Mouse (Mus musculus) retina, embryonic 14.5 days (tissue): ENCODE results near the gene Nlrp10.

Experiments
- DNase-seq: peaks from one replicate; pipeline ENCODE4 v3.0.0-alpha.2; 2015; ENCODE audit warnings: low spot score

The Nlrp10 gene

DNA sequence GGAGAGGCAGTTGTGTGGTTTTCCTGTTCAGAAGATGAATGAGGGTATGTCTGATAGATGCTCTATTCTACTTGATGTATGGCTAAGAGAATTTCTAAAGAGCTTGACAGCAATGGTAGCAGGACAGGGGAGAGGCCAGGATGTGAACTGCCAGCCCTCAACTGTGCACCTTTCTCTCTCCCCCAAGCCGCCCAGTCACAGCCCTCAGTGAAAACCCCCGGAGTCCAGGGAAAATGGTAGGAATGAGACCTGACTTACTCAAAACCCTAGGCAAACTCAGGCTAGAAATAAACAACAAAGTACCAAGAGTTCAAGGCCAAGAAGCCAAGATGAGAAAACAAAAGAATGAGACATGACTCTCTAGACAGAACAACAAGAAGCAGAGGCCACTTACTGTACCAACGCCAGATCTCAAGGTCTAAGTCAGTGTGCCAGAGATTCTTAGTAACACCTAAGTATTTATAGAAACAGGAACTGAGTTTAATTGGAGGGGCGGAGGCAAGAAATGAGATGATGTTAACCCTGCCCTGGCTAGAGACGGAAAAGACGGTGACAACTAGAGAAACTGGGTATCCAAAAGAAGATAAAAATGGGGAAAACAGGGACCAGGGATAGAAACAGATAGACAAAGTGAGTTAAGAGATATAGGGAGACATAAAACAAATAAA, at the start of gene Nlrp10:
Gene Nlrp10, minus strand, starts transcription at position 453 of the 668 bp plus-strand sequence.
- DNase-seq: no peak

DNA sequence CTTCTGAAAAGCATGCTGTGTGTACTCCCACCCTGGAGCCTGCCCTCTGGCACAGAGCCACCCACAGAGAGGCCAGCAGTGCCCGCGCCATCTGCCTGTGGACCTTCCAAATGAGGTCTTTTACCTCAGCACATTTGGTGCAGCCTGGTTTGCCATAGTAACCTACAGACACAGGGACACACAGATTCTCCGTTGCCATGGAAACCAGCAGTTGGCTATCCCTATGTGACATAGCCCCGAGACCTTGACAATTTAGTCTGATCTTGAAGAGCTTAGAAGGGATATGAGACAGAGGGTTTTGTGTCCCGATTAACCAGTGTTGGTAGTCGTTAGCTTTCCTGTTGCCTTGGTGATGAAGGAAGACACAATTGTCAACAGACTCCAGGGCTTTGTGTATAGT, 42.3 kb upstream of the Nlrp10 start:
- DNase-seq: peak; percentile 64

DNA sequence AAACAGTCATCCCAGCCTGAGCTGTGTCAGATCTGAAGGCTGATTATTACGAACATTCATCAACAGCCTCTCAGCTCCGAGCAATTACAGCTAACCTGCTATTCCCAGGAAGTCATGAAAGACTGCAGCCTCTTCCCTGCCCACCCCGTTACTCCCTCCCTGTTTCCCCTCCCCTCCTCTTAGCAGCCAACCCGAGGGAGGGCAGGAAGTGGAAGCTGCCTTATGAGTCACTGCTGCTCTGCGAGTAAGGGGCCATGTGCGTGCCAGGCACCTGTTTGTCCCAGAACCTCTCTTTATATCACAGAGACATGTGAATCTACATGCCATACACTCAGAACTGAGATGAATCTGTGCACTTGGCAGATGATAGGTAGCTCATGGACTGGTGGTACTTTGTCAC, 38.2 kb upstream of the Nlrp10 start:
- no peak for DNase-seq

GRCm38 (mm10) chr7:108966742-108967362, 36.9 kb upstream of the Nlrp10 start:
- DNase-seq: peak; percentile 84

DNA sequence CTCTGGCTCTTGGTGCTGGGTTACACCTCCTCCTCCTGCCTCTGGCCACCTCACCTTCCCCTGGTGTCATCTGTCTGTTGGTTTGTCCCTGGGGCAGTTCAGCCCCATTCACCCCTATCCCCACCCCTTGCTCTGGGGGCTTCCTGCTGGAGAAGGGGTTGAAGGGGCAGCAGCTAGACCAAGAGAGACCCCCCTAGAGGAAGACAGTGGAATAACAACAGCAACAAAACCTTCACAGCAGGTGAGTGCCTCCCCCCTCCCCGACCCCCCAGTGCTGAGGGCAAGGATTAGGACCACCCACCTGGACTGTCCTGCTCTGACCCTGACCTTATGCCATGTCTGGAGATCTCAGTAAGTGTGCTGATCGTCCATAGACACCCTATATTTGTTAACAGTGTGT, 36.0 kb upstream of the Nlrp10 start:
- peak; percentile 41 for DNase-seq

GRCm38 (mm10) chr7:108957734-108958133, 27.8 kb upstream of the Nlrp10 start:
- DNase-seq: no peak

DNA sequence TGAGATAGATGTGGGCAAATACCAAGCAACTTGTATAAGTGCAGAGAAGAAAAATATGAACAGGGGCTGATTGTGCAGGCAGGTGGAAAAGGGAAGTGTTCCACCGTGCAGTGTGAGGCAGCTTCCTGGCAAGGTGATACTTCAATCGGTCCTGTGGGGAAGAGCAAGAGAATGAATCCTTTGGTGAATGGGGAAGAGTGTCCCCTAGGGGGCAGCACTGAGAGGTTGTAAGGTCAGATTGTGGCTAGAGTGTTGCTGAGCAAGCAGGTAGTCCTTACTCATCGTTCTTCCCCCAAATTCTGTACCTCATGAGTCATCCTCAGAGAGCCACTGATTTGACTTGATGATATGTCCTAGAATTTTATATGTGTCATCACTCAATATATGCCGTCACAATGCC, 24.2 kb upstream of the Nlrp10 start:
- DNase-seq: peak; percentile 69

- no peak for DNase-seq
Observed at GRCm38 (mm10) chr7:108952801-108953200, 22.8 kb upstream of the Nlrp10 start.

DNA sequence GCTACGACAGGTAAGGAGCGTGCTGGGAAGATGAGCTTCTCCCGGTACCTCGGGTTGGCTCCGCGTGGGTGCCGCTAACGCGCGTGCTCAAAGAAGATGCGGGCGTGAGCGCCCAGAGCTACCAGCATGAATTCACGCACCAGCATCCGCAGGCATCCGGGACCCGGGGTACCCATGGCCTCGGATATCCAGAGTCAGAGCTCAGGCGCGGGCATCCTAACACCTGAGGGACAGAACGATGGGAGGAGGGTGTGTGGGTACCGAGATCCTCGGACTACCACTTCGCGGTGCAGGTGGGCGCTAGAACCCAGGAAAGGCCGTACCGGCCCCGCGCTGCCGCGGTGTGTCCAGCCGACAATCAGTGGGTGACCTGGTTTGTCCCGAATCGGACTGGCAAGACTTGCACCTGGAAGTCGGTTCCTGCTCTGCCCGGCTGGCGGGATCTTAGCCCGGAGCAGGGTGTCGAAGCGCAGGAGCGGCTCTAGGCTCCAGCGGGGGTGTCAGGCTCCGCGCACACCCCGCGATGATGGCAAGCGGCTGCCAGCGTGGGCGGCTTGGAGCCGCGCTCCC, 20.9 kb upstream of the Nlrp10 start:
- peak; percentile 41 for DNase-seq

DNA sequence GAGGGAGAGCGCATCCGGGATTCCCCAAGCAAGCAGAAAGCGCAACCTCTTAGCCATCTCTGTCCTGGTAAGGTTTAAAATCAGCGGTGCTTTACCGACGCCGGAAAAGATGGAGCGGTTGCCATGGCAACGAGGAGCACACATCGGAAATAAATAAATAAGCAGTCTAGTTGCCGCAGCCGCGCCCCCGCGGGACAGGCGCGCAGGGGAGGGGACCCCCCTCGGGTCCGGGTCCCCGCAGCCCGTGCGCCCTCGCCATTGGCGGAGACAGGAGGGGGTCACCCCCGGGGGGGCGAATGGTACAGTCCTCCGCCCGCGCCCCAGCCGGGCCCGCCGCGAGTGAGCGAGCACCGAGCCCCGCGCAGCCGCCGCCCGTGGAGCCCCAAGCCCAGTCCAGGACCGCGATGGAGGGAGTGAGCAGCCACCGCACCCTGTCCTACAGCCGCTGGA, 20.4 kb upstream of the Nlrp10 start, which contains the start of gene Tub:
Gene Tub, plus strand, starts transcription at position 27 of the 450 bp plus-strand sequence.
- DNase-seq: peak; percentile 76

GRCm38 (mm10) chr7:108949301-108949700, 19.3 kb upstream of the Nlrp10 start:
- DNase-seq: no peak

DNA sequence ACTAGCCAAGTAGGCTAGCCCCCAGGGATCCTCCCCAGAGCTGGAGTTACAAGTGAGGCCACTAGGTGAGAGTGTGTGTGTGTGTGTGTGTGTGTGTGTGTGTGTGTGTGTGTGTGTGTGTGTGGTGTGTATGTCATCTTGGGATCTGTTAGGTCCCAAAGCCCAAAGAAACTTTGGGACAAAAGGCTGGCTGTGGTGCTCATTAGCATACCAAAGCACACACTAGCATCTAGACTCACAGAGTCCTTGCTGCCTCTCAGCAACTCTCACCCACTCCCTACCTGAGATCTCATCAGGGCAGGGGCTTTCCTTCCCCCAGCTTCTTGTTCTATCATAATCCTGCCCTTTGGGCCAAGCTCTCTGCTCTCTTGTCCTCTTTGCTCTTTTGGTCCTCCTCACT, 18.6 kb upstream of the Nlrp10 start:
- DNase-seq: no peak

GRCm38 (mm10) chr7:108944002-108944401, 14.0 kb upstream of the Nlrp10 start:
- DNase-seq: peak; percentile 81

DNA sequence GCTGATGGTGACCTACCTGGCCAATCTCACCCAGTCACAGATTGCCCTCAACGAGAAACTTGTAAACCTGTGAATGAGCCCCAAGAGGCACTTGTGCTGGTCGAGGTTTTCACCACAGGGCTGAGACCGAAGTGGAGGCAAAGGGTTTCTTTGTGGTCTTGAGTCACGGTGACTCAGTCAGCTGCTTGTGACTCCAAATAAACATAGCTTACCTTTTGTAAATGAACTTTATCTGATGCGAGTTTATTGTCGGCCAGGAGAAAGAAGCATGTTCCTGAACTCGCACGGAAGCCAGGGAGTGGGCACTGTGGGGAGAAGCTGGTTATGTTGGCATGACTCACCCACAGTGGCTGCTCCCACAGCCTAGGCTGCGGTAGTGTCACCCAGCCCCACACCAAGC, 11.5 kb upstream of the Nlrp10 start:
- no peak for DNase-seq

DNA sequence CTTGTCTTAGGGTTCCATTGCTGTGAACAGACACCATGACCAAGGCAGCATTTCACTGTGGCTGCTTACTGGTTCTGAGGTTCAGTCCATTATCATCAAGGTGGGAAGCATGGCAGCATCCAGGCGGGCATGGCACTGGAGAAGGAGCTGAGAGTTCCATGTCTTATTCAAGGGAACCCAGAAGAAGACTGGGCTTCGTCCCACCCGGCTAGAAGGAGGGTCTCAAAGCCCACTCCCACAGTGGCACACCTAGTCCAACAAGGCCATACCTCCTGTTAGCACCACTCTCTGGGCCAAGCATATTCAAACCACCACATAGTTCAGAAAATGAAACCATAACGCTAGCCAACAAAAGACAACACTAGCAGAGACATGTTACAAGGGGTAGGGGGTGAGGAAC, 6.6 kb upstream of the Nlrp10 start:
- no peak for DNase-seq

- no peak for DNase-seq
Observed at GRCm38 (mm10) chr7:108935411-108935810, 5.4 kb upstream of the Nlrp10 start.

DNA sequence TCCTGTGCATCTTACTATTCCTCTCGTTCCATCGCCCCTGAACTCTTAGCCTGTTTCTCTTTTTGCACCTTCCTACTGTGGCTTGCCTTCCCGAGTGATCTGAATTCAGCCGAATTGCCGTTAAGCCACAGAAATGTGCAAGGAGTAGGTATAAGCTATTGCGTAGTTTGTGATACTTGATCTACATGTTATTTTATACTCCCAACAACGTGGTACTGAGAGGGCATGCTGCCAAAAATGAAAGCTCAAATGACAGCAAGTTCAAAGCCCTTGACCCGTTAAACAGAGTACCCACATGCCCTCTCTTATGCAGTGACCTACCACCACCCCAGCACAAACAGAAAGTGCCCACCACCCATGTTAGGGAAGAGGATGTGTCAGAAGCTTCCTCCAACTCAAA, 4.9 kb upstream of the Nlrp10 start:
- no peak for DNase-seq

DNA sequence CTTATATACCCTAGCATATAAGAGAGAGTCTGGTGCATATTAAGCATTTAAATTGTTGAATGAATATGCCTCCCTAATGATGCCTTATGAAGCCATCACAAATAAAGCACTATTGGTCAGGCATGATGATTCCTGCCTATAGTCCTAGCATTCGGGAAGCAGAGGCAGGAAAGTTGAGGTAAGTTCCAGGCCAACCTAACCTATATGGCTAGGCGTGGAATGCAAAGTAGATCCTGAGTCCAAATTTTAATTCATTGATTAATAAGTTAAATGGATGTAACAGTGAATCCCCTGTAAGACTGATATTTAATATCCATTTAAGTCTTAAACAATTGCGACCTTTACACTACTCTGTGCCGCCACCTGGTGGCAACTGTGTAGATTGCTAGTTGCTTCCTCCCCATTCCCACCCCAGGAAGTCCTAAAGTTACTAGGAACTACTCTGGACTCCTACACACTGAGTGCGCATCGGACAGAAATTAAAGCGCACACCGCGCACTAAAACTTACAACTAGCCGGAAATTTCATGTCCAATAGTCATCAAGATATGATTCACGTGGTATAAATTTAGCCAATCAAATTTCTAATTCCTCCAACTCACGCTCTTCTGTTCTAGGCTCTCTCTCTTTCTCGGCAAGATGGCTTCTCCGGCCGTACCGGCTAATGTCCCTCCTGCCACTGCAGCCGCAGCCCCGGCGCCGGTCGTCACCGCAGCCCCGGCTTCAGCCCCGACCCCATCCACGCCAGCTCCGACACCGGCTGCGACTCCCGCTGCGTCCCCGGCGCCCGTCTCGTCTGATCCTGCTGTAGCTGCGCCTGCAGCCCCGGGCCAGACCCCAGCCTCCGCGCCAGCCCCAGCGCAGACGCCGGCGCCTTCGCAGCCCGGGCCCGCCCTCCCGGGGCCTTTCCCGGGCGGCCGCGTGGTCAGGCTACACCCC, 4.1 kb upstream of the Nlrp10 start, which contains the start of gene Eif3f:
Gene Eif3f, plus strand, starts transcription at position 624 of the 938 bp plus-strand sequence.
- DNase-seq: peak; percentile 99

DNA sequence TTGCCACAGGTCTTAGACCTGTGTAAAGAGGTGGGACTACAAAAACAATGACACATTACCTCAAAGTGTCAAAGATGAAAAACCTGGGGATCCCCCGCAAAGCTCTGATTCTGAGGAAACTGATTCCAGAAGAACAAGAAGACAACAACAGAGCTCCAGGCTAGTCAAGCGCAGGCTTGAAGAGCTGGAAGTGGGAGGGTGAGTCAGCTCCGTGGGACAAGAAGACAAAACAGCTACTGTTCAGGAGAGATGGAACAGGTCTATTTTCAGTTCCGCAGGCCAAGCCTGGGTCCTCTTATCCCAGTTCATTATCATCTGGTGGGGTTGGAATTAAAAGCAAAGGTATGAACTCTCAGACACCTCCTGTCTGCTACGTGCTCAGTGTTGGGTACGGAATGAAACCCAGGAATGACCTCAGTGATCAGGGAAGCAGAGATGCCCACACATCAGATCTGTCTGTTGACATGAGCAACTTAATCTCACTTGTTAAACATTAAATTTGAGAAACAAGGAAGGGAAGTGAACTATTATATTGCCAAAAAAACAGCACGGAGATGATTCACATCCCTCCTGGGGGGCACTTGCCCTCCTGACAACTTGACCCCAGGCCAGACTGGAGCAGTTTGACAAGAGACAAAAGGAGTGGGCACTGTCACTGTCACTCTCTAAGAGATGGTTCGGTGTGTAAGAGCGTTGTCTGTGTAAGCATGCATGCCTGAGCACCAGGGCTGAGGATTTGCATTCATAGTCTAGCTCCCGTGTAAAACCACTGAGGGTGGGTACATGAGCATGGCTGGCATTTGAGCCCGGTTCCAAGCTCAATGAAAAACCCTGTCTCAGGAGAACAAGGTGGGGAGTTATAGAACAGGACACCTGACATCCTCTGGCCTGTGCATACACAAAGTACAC, 1.4 kb downstream of the Nlrp10 start:
- DNase-seq: no peak

DNA sequence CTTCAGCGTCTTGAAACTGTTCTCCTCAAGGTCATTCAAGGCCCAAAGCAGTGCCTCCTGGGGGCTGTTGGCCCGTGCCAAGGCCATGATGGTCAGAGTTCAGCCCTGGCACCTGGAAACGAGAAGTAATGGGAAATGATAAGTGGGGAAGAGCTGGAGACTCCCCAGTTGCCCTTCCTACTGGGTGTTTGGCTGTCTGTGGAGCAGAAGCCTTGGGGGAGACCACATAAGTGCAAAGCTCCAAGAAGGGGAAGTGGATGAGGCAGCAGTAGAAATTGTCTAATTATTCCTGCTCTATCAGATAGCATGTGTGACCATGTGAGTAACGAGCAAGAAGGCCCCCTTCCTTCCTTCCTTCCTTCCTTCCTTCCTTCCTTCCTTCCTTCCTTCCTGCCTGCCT, 2.9 kb downstream of the Nlrp10 start:
- no peak for DNase-seq

DNA sequence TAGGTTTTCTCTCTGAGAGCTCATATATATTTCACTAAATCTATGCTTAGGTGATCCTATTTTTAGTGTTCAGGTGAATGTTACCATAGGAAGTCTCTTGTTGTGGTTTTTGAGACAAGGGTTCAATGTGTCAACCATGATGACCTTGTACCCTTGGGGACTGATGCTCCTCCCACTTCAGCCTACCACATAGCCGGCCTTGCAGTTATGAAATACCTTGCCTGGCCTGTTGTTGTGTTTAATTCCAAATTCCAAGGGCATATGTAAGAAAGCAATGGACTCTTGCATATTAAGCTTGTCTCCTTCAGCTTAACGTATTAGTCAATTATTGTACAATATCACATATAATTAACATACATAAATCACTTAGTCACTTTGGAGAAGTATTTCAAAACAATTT, 26.0 kb downstream of the Nlrp10 start:
- no peak for DNase-seq
